Mouse (Mus musculus) megakaryocyte, adult 5-6 weeks (primary cell): Measurements from ENCODE around the gene Defa34. TPM values are rescaled to one million over a fixed set of nuclear protein-coding genes. Genes with fewer than 3 reads are reported as not detected.
"Not testable (repeated sequence)": the region's sequence is repeated elsewhere in the genome, so short reads cannot be mapped to it uniquely, and the experiment has no call there.

Experiments used
- ATAC-seq: 2 replicates; pipeline ENCODE4 v1.8.0; 2016; ENCODE audit warnings: mild to moderate bottlenecking, inconsistent platforms; ENCODE audit not compliant: poor library complexity, severe bottlenecking
- total RNA-seq, 2 experiments: library from RNA; stranded (forward) in 1 of 2; stranded (reverse) in 1 of 2; fragments of 153-499, 151-499 nt in 1 of 2; fragments of 221-1000, 200-1000 nt in 1 of 2; gene quantifications; 2 replicates each; pipeline versions ENCODE4 v1.2.3 to v1.2.4; 2015 to 2017

The Defa34 gene
- not detected in 2 replicates for total RNA-seq (2015)
- total RNA-seq (2017): not detected in 2 replicates

DNA sequence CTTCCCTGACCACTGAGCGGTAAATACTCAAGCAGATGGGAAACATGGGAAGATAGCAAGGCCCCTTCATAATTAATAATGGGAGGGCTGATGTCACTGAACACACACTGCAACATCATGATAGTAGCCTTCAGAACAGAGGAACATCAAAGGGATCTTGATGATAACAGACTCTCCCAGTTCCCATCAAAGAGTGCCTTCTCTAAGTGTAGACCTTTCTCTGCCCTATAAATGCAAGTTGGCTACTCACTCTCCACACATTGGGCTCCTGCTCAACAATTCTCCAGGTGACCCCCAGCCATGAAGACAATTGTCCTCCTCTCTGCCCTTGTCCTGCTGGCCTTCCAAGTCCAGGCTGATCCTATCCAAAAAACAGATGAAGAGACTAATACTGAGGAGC lies at the start of gene Defa34:
Gene Defa34, plus strand, starts transcription at position 301 of the 400 bp plus-strand sequence.
- ATAC-seq: not testable (repeated sequence)

GRCm38 (mm10) chr8:21617883-21618282 lies 47.7 kb upstream of the Defa34 start, which contains the start of gene Defa26:
Defa26 (plus strand) TSS chr8:21618183.
- ATAC-seq: not testable (repeated sequence)

GRCm38 (mm10) chr8:21655480-21655879 lies 10.1 kb upstream of the Defa34 start, which contains the start of gene Defa17:
Defa17 (plus strand) TSS chr8:21655780.
- not testable (repeated sequence) for ATAC-seq

DNA sequence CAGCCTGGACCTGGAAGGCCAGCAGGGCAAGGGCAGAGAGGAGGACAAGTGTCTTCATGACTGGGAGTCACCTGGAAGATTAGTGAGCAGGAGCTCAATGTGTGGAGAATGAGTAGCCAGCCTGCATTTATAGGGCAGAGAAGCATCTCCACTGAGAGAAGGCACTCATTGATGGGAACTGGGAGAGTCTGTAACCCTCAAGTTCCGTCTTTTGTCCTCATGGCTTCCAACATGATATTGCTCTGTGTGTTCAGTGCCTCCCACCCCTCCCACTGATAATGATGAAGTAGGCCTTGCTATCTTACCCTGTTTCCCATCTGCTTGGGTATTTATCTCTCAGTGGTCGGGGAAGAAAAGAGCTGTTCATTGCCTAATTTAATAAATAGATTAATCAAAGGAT lies 37.9 kb downstream of the Defa34 start, which contains the start of gene AY761184:
Gene AY761184, minus strand, starts transcription at position 101 of the 400 bp plus-strand sequence.
- not testable (repeated sequence) for ATAC-seq

Other genes with a start within 250 kb of the Defa34 start
- gene Defa36, start 238.4 kb upstream of the Defa34 start, total RNA-seq (2015): not detected in 2 replicates
- not detected in 2 replicates for gene Defa36, start 238.4 kb upstream of the Defa34 start, total RNA-seq (2017)
- gene Gm7849, start 209.2 kb upstream of the Defa34 start, total RNA-seq (2015): not detected in 2 replicates
- gene Gm7849, start 209.2 kb upstream of the Defa34 start, total RNA-seq (2017): not detected in 2 replicates
- not detected in 2 replicates for gene Defa20, start 156.5 kb upstream of the Defa34 start, total RNA-seq (2015)
- not detected in 2 replicates for gene Defa20, start 156.5 kb upstream of the Defa34 start, total RNA-seq (2017)
- not detected in 2 replicates for gene Defa32, start 136.8 kb upstream of the Defa34 start, total RNA-seq (2015)
- not detected in 2 replicates for gene Defa32, start 136.8 kb upstream of the Defa34 start, total RNA-seq (2017)
- not detected in 2 replicates for gene Defa37, start 100.4 kb upstream of the Defa34 start, total RNA-seq (2015)
- gene Defa37, start 100.4 kb upstream of the Defa34 start, total RNA-seq (2017): not detected in 2 replicates
- gene Defa28, start 82.8 kb upstream of the Defa34 start, total RNA-seq (2015): not detected in 2 replicates
- not detected in 2 replicates for gene Defa28, start 82.8 kb upstream of the Defa34 start, total RNA-seq (2017)
- gene Gm7861, start 71.3 kb upstream of the Defa34 start, total RNA-seq (2015): not detected in 2 replicates
- not detected in 2 replicates for gene Gm7861, start 71.3 kb upstream of the Defa34 start, total RNA-seq (2017)
- not detected in 2 replicates for gene Defa26, start 47.6 kb upstream of the Defa34 start, total RNA-seq (2015)
- gene Defa26, start 47.6 kb upstream of the Defa34 start, total RNA-seq (2017): not detected in 2 replicates
- not detected in 2 replicates for gene Defa17, start 10.0 kb upstream of the Defa34 start, total RNA-seq (2015)
- not detected in 2 replicates for gene Defa17, start 10.0 kb upstream of the Defa34 start, total RNA-seq (2017)
- not detected in 2 replicates for gene AY761184, start 37.8 kb downstream of the Defa34 start, total RNA-seq (2015)
- gene AY761184, start 37.8 kb downstream of the Defa34 start, total RNA-seq (2017): not detected in 2 replicates
- gene Defa24, start 68.7 kb downstream of the Defa34 start, total RNA-seq (2015): not detected in 2 replicates
- gene Defa24, start 68.7 kb downstream of the Defa34 start, total RNA-seq (2017): not detected in 2 replicates
- gene Defb50, start 157.7 kb downstream of the Defa34 start, total RNA-seq (2015): not detected in 2 replicates
- not detected in 2 replicates for gene Defb50, start 157.7 kb downstream of the Defa34 start, total RNA-seq (2017)
- not detected in 2 replicates for gene Defb2, start 174.1 kb downstream of the Defa34 start, total RNA-seq (2015)
- not detected in 2 replicates for gene Defb2, start 174.1 kb downstream of the Defa34 start, total RNA-seq (2017)
- gene Defb10, start 193.1 kb downstream of the Defa34 start, total RNA-seq (2015): not detected in 2 replicates
- not detected in 2 replicates for gene Defb10, start 193.1 kb downstream of the Defa34 start, total RNA-seq (2017)
- gene Defb9, start 219.6 kb downstream of the Defa34 start, total RNA-seq (2015): not detected in 2 replicates
- gene Defb9, start 219.6 kb downstream of the Defa34 start, total RNA-seq (2017): not detected in 2 replicates
- gene Defb11, start 240.6 kb downstream of the Defa34 start, total RNA-seq (2015): not detected in 2 replicates
- gene Defb11, start 240.6 kb downstream of the Defa34 start, total RNA-seq (2017): not detected in 2 replicates